Mouse (Mus musculus) megakaryocyte, embryonic 14.5 days (primary cell): Measurements from ENCODE around the gene Tyrobp.

Source experiments
- FLI1 ChIP-seq: IDR thresholded peaks from 2 replicates; pipeline ENCODE4 v1.6.1; 2012; ENCODE audit warnings: low read length, inconsistent platforms, mixed read lengths
- GATA1 ChIP-seq: IDR thresholded peaks from 3 replicates; pipeline ENCODE4 v1.6.1; 2012; ENCODE audit warnings: mixed read lengths, low read length, inconsistent platforms, borderline replicate concordance

DNA sequence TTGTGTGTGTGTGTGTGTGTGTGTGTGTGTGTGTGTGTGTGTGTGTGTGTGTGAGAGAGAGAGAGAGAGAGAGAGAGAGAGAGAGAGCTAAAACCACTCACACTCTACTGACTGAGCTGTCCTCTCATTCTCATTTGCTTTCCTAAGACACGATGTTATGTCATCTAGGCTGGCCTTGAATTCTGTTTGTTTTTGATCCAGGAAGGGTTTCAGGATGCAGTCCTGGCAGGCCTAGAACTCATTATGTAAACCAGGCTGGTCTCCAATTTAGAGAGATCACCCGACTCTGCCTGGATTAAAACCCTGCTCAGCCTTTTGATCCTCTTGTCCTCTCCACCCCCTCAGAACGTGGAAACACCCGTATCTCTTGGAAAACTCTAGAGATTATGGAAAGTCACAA is 50.4 kb downstream of the Tyrobp start:
- TF ChIP-seq FLI1 (no peak), GATA1 (no peak)
